Mouse (Mus musculus) olfactory bulb, adult 2 months (tissue): Measurements from ENCODE around the gene Olfr370.

Source experiments
- CTCF ChIP-seq: fragments of 200-500 bp; IDR thresholded peaks from 2 replicates; pipeline ENCODE4 v1.5.1; 2012; ENCODE audit warnings: low read depth, mild to moderate bottlenecking, low read length, moderate library complexity; ENCODE audit not compliant: insufficient read depth
- POLR2A ChIP-seq: fragments of 200-500 bp; IDR thresholded peaks from 2 replicates; pipeline ENCODE4 v1.6.1; 2012; ENCODE audit warnings: mild to moderate bottlenecking, low read depth, low read length, moderate library complexity; ENCODE audit not compliant: insufficient read depth

DNA sequence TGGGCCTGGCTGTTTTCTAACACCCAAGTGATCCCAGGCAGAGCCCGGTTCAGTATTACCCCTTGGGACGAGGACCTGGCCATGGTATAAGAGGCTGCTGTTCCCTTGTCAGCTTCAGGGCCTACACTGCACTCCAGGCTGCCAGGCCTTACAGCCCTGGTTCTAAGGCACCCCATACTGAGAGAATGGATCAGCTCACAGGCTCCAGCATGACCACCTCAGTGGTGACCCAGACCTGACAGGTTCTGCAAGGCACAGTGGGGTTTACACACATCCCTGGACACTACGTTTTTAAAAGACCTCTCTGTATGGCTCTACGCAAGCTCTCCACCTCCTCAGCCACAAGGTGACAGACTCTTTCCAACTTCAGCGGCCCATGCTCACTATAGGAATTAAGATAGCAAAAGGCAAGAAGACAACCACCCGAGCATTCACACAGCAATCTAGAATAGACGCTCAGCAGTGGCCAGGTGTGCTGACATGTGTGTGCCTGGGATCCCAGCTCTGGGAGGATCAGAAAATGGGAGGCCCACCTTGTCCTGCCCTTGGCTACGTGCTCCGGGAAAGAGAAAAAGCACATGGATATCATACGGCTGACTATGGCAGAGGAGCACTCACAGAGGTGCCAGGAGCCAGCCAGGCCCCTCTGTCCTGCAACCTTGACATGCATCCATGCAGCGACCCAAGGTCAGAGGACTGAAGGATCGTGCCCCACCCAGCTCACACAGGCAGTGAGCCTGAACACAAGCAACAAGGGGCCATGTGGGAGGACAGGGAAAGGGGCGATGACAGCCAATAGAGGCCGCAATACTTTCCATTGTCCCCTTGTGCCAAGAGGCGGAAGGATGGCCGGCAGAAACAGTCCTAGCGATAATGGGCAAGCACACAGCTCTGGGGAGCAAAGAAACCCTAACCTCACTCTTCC lies 42.8 kb downstream of the Olfr370 start:
- no peak for TF ChIP-seq CTCF
- TF ChIP-seq POLR2A, result no peak
